Mouse (Mus musculus) liver, adult 2 months (tissue): ENCODE results near the gene She. TPM values are rescaled to one million over a fixed set of nuclear protein-coding genes. Genes with fewer than 3 reads are reported as not detected.

Experiments used
- DNase-seq: peaks from one replicate; pipeline ENCODE4 v3.0.0-alpha.2; 2011; ENCODE audit warnings: low read depth, low spot score; ENCODE audit errors: extremely low read depth
- H3K27ac ChIP-seq: fragments of 200-500 bp; replicated peaks from 2 replicates; pipeline ENCODE4 v1.5.1; 2012; ENCODE audit warnings: low read depth, mild to moderate bottlenecking, control low read depth, inconsistent platforms, low read length; ENCODE audit not compliant: insufficient read depth
- H3K27me3 ChIP-seq: fragments of 200-500 bp; 2 replicates; pipeline ENCODE4 v1.6.1; 2012; ENCODE audit warnings: mild to moderate bottlenecking, moderate library complexity, low read length, inconsistent platforms; ENCODE audit not compliant: control insufficient read depth, insufficient read depth
- H3K36me3 ChIP-seq: fragments of 200-500 bp; 2 replicates; pipeline ENCODE4 v1.6.1; 2012; ENCODE audit warnings: low read length, inconsistent platforms; ENCODE audit not compliant: control insufficient read depth, insufficient read depth
- H3K4me1 ChIP-seq: fragments of 200-500 bp; 2 replicates; pipeline ENCODE4 v1.6.1; 2011; ENCODE audit warnings: low read length; ENCODE audit not compliant: control insufficient read depth, insufficient read depth
- H3K4me3 ChIP-seq: fragments of 200-500 bp; 2 replicates; pipeline ENCODE4 v1.5.1; 2011; ENCODE audit warnings: low read depth, mild to moderate bottlenecking, control low read depth, low read length, moderate library complexity; ENCODE audit not compliant: insufficient read depth
- H3K79me2 ChIP-seq: fragments of 200-500 bp; 2 replicates; pipeline ENCODE4 v1.6.1; 2012; ENCODE audit warnings: inconsistent platforms, mild to moderate bottlenecking, low read length, moderate library complexity; ENCODE audit not compliant: control insufficient read depth, insufficient read depth
- H3K9ac ChIP-seq: fragments of 200-500 bp; 2 replicates; pipeline ENCODE4 v1.6.1; 2012; ENCODE audit warnings: low read depth, mild to moderate bottlenecking, control low read depth, inconsistent platforms, low read length
- CTCF ChIP-seq: fragments of 200-500 bp; IDR thresholded peaks from 2 replicates; pipeline ENCODE4 v1.5.1; 2011; ENCODE audit warnings: low read depth, low read length, control low read depth
- POLR2A ChIP-seq: fragments of 200-500 bp; IDR thresholded peaks from 2 replicates; pipeline ENCODE4 v1.6.1; 2011; ENCODE audit warnings: low read length, control low read depth; ENCODE audit not compliant: insufficient read depth; ENCODE audit errors: extremely low read depth
- WGBS: fragments of 180-500 bp; shearing (Covaris S2); methylation state at CpG from one replicate; pipeline ENCODE4 v1.1.7; 2018; 5-methylcytosine and 5-hydroxymethylcytosine counted together
- polyA plus RNA-seq: library from polyadenylated mRNA; depleted of rRNA; stranded (reverse); fragments of >200 nt; gene quantifications from 2 replicates; pipeline ENCODE4 v1.2.3, GENCODE M21; 2012
- total RNA-seq: library from RNA; depleted of rRNA; stranded (reverse); fragments of >200 nt; gene quantifications from 2 replicates; pipeline ENCODE4 v1.2.3, GENCODE M21; 2014

The She gene
- total and polyA plus RNA-seq, 2 experiments: 0.78 to 2.5 TPM

DNA sequence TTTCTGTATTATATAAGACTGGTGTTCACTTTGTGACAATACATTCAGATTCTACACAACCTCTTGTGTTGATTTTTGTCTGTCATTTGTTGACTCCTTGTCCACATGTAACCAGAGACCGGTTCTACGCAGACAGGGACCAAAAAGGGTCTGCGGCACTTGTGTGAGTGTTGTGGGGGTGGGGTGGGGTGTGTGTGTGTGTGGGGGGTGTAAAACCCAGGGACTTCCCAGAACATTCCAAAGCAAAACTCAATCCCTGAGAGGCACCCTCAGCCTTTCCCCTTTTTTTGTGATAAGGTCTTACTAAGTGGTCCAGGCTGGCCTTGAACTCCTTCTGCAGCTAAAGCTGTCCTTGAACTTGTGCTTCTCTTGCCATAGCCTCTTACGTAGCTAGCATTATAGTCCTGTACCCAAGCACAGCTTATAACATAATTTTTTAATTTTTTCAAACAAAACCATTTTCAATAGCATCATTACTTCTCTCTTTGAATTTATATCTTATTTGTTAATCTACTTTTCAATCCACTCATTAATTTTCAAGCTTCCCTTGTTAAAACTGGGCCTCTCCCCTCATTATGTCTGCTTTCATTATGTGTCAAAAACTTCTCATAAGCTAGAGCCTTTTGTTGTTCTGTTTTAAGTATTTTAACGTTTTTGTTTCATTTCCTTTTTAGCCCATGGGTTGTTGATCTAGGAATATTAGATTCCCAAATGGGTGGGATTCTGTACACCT is 30.2 kb upstream of the She start:
- TF ChIP-seq POLR2A: no peak
- no peak for TF ChIP-seq CTCF
- 77% methylated on average over 5 of the region's 5 CpGs for WGBS
- H3K79me2 ChIP-seq: no peaks in the 10 kb centered on the region

DNA sequence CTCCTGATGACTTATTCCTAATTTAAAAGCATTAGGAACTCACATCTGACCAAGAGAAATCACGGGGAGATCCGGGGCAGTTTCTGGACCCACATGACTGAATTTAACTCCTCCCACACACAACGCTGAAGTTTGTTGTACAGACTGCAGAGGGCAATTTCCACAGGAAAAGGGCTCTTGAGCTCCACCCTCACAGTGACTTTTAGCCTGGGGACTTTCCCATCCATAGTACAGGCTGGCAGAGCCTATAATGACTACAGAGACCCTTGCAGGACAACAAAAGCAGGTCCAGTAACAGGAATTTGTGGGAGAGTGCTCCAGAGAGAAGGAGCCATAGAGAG is 29.7 kb upstream of the She start:
- TF ChIP-seq POLR2A (no peak), CTCF (no peak)

More for the DNA sequence above, 30.2 kb upstream of the She start:
- no peaks in the 10 kb centered on the region for H3K27me3 ChIP-seq
- H3K4me1 ChIP-seq: no peaks in the 10 kb centered on the region
- no peak overlapping the region for H3K27ac ChIP-seq
- no peak overlapping the region for H3K9ac ChIP-seq
- no peak for DNase-seq
- H3K36me3 ChIP-seq: no peaks in the 10 kb centered on the region
- H3K4me3 ChIP-seq: no peak overlapping the region

DNA sequence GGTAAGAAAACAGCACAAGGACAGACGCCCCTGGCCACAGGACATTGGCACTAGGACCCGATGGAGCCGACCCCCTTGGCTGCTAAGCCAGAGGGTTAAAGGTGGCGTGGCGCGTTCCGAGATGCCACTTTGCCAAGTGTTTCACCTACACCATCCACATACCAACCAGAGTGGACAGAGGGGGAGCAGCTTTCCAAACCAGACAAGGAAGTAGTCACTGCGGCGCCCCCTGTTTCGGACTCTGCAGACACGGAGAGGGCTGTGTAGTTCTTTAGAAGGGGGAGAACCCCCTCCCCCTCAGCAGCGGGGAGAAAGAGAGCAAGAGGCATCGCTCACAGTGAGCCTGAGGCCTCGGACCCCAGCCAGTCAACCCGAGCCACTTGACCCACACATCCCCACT is 28.3 kb upstream of the She start:
- H3K79me2 ChIP-seq: no peaks in the 10 kb centered on the region
- no peak overlapping the region for H3K27ac ChIP-seq
- H3K9ac ChIP-seq: no peak overlapping the region
- WGBS: 81% methylated on average over 15 of the region's 15 CpGs
- no peak for DNase-seq
- H3K36me3 ChIP-seq: no peaks in the 10 kb centered on the region
- TF ChIP-seq CTCF: no peak
- no peak for TF ChIP-seq POLR2A
- H3K4me3 ChIP-seq: no peak overlapping the region
- H3K4me1 ChIP-seq: no peaks in the 10 kb centered on the region
- no peaks in the 10 kb centered on the region for H3K27me3 ChIP-seq

More for the DNA sequence above, 29.7 kb upstream of the She start:
- DNase-seq: peak; percentile 38
- Histone ChIP-seq H3K4me3 (no peak overlapping the region), H3K79me2 (no peaks in the 10 kb centered on the region), H3K27ac (no peak overlapping the region), H3K36me3 (no peaks in the 10 kb centered on the region), H3K9ac (no peak overlapping the region), H3K4me1 (no peaks in the 10 kb centered on the region), H3K27me3 (no peaks in the 10 kb centered on the region)
- under 1% methylated on average over 3 of the region's 3 CpGs for whole genome bisulfite sequencing

DNA sequence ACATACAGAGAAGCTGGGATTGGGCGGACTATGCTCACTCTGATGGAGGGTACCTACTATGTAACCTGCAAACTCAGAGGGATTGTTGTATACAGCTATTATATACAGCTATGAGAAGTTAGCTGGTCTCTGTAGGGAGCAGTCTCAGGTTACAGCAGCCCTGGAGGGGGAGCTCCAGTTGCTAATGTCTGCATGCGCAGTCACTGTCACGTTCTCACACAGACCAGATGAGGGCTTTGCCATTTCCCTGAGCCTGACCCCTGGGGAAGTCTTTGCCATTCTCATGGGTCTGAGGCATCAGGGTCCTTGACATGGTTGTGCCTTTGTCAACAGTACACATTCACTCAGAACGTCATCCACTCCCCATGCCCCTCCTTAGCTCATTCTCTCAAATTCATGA is 26.0 kb upstream of the She start:
- Histone ChIP-seq H3K79me2 (no peaks in the 10 kb centered on the region), H3K27me3 (no peaks in the 10 kb centered on the region), H3K4me1 (no peaks in the 10 kb centered on the region), H3K4me3 (no peak overlapping the region), H3K9ac (no peak overlapping the region), H3K36me3 (no peaks in the 10 kb centered on the region), H3K27ac (no peak overlapping the region)
- no peak for TF ChIP-seq POLR2A
- no peak for TF ChIP-seq CTCF
- DNase-seq: no peak
- 74% methylated on average over 4 of the region's 4 CpGs for WGBS

DNA sequence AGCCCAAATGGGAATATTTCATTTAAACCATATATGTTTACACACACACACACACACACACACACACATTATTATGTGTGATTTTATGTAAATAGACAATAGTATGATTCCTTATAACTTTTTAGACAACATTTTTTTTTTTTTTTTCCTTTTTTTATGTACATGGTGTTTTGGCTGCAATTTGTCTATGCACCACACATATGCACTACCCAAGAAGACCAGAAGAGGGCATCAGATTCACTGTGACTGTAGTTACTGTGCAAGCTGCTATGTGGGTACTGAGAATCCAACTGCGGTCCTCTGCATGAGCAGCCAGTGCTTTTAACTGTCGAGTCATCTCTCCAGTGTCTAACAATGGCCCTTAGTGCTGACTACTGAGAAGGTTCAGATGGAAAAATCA is 24.4 kb upstream of the She start:
- peak; percentile 13 for DNase-seq
- TF ChIP-seq CTCF (peak; percentile 48), POLR2A (no peak)
- WGBS: 94% methylated on average over 2 of the region's 2 CpGs

DNA sequence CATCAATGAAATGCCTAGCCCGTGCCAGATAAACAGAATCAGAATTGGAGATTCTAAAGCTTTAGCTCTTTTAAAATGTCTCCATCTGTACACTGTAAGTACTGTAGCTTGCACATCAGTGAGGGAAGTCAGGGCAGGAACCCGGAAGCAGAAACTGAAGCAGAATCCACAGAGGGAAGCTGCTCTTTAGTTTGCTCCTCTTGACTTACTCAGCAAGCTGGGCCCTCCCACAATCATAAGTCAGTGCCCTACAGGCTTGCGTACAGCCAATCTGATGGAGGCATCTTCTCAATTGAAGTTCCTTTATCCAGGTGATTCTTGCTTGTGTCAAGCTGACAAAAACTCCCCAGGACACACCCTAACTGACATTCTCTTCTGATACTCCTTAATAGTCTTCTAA is 24.0 kb upstream of the She start:
- TF ChIP-seq POLR2A (no peak), CTCF (no peak)
- H3K36me3 ChIP-seq: no peaks in the 10 kb centered on the region
- no peaks in the 10 kb centered on the region for H3K79me2 ChIP-seq
- no peak overlapping the region for H3K4me3 ChIP-seq
- peak; percentile 11 for DNase-seq
- 96% methylated on average over 3 of the region's 3 CpGs for WGBS
- H3K4me1 ChIP-seq: no peaks in the 10 kb centered on the region
- no peak overlapping the region for H3K9ac ChIP-seq
- H3K27ac ChIP-seq: no peak overlapping the region
- H3K27me3 ChIP-seq: no peaks in the 10 kb centered on the region

More for the DNA sequence above, 24.4 kb upstream of the She start:
- Histone ChIP-seq H3K79me2 (no peaks in the 10 kb centered on the region), H3K9ac (no peak overlapping the region), H3K4me3 (no peak overlapping the region), H3K36me3 (no peaks in the 10 kb centered on the region), H3K27me3 (no peaks in the 10 kb centered on the region), H3K27ac (no peak overlapping the region), H3K4me1 (no peaks in the 10 kb centered on the region)
